Mouse (Mus musculus): ENCODE data around the gene Prrc2a. TPM values are rescaled to one million over a fixed set of nuclear protein-coding genes. Genes with fewer than 3 reads are reported as not detected.

The Prrc2a gene
- polyA plus RNA-seq, 1 experiment from 2014 or later, result 166 TPM

- no peak within 1 kb of the TSS for H3K9ac ChIP-seq (replicated peaks; ENCODE audit: low read length)
- H3K36me3 ChIP-seq (ENCODE audit: insufficient read depth, low read length), result peaks cover 47% of the 10 kb centered on the region
- no peaks in the 10 kb centered on the region for H3K9me3 ChIP-seq (ENCODE audit: low read length)
- WGBS, result 81% methylated on average over 8 of the region's 8 CpGs
- H3K27me3 ChIP-seq (ENCODE audit: insufficient read depth, low read length), result no peaks in the 10 kb centered on the region
- ATAC-seq (ENCODE audit: low FRiP score, low TSS enrichment), result no peak
- peaks cover 8% of the 10 kb centered on the region for H3K4me1 ChIP-seq (ENCODE audit: insufficient read depth, low read length)
- no peak within 1 kb of the TSS for H3K27ac ChIP-seq (ENCODE audit: low read length)
- no peak within 1 kb of the TSS for H3K4me2 ChIP-seq (replicated peaks; ENCODE audit: low read depth, low read length)
- no peak within 1 kb of the TSS for H3K4me3 ChIP-seq (ENCODE audit: low read length)
These were observed 49.4 kb downstream of the Prrc2a start, which contains the start of gene Ly6g5b for GRCm38 (mm10) chr17:35115046-35116019. Gene Ly6g5b (minus strand): TSS chr17:35115428.

GRCm38 (mm10) chr17:35111774-35112173, 52.9 kb downstream of the Prrc2a start:
- peaks cover 24% of the 10 kb centered on the region for H3K36me3 ChIP-seq (ENCODE audit: insufficient read depth, low read length)
- 69% methylated on average over 9 of the region's 9 CpGs for WGBS
- H3K4me2 ChIP-seq (replicated peaks; ENCODE audit: low read depth, low read length), result no peak overlapping the region
- no peak overlapping the region for H3K4me3 ChIP-seq (ENCODE audit: low read length)
- no peaks in the 10 kb centered on the region for H3K4me1 ChIP-seq (ENCODE audit: insufficient read depth, low read length)
- H3K27me3 ChIP-seq (ENCODE audit: insufficient read depth, low read length), result no peaks in the 10 kb centered on the region
- H3K27ac ChIP-seq (ENCODE audit: low read length), result no peak overlapping the region
- no peak overlapping the region for H3K9ac ChIP-seq (replicated peaks; ENCODE audit: low read length)
- no peak for ATAC-seq (ENCODE audit: low FRiP score, low TSS enrichment)
- H3K9me3 ChIP-seq (ENCODE audit: low read length), result no peaks in the 10 kb centered on the region

GRCm38 (mm10) chr17:35108097-35108496, 56.6 kb downstream of the Prrc2a start, which contains the start of gene Ly6g5c:
Gene Ly6g5c (plus strand): TSS chr17:35108279.
- Histone ChIP-seq H3K4me2 (replicated peaks; ENCODE audit: low read depth, low read length) (no peak within 1 kb of the TSS), H3K9me3 (ENCODE audit: low read length) (no peaks in the 10 kb centered on the region), H3K27ac (ENCODE audit: low read length) (no peak within 1 kb of the TSS), H3K4me3 (ENCODE audit: low read length) (no peak within 1 kb of the TSS), H3K4me1 (ENCODE audit: insufficient read depth, low read length) (peaks cover 10% of the 10 kb centered on the region), H3K9ac (replicated peaks; ENCODE audit: low read length) (no peak within 1 kb of the TSS), H3K36me3 (ENCODE audit: insufficient read depth, low read length) (0 out of 2 replicates have a peak, but pooled peaks cover 4% of the 10 kb centered on the region), H3K27me3 (ENCODE audit: insufficient read depth, low read length) (no peaks in the 10 kb centered on the region)
- no peak for ATAC-seq (ENCODE audit: low FRiP score, low TSS enrichment)
- WGBS, result 77% methylated on average over 6 of the region's 6 CpGs

GRCm38 (mm10) chr17:35106522-35106921, 58.2 kb downstream of the Prrc2a start:
- Histone ChIP-seq H3K9ac (replicated peaks; ENCODE audit: low read length) (peak overlapping the region; percentile 51; the same call in 1 of the 2 replicates), H3K4me1 (ENCODE audit: insufficient read depth, low read length) (peaks cover 24% of the 10 kb centered on the region), H3K9me3 (ENCODE audit: low read length) (no peaks in the 10 kb centered on the region), H3K36me3 (ENCODE audit: insufficient read depth, low read length) (peaks cover 19% of the 10 kb centered on the region), H3K27me3 (ENCODE audit: insufficient read depth, low read length) (no peaks in the 10 kb centered on the region), H3K4me2 (replicated peaks; ENCODE audit: low read depth, low read length) (0 out of 2 replicates have a peak overlapping the region, but pooled peaks have one; percentile 46), H3K4me3 (ENCODE audit: low read length) (no peak overlapping the region; the same call in 1 of the 2 replicates), H3K27ac (ENCODE audit: low read length) (no peak overlapping the region; the same call in 1 of the 2 replicates)
- 76% methylated on average over 3 of the region's 3 CpGs for WGBS
- no peak for ATAC-seq (ENCODE audit: low FRiP score, low TSS enrichment)

GRCm38 (mm10) chr17:35105740-35106389, 58.8 kb downstream of the Prrc2a start:
- peak overlapping the region; percentile 51 for H3K9ac ChIP-seq (replicated peaks; ENCODE audit: low read length)

GRCm38 (mm10) chr17:35104754-35105153, 59.9 kb downstream of the Prrc2a start:
- H3K9ac ChIP-seq (replicated peaks; ENCODE audit: low read length), result no peak overlapping the region
- no peaks in the 10 kb centered on the region for H3K9me3 ChIP-seq (ENCODE audit: low read length)
- H3K4me2 ChIP-seq (replicated peaks; ENCODE audit: low read depth, low read length), result no peak overlapping the region
- H3K4me3 ChIP-seq (ENCODE audit: low read length), result no peak overlapping the region
- ATAC-seq (ENCODE audit: low FRiP score, low TSS enrichment), result no peak
- no peaks in the 10 kb centered on the region for H3K27me3 ChIP-seq (ENCODE audit: insufficient read depth, low read length)
- no peak overlapping the region for H3K27ac ChIP-seq (ENCODE audit: low read length)
- peaks cover 34% of the 10 kb centered on the region for H3K36me3 ChIP-seq (ENCODE audit: insufficient read depth, low read length)
- peaks cover 42% of the 10 kb centered on the region for H3K4me1 ChIP-seq (ENCODE audit: insufficient read depth, low read length)
- WGBS, result 67% methylated on average over 6 of the region's 6 CpGs

More at GRCm38 (mm10) chr17:35105740-35106389, 58.8 kb downstream of the Prrc2a start:
- no peak; the same call in 1 of the 2 replicates for ATAC-seq (ENCODE audit: low FRiP score, low TSS enrichment)
- peak overlapping the region; percentile 46 for H3K4me2 ChIP-seq (replicated peaks; ENCODE audit: low read depth, low read length)
- peaks cover 31% of the 10 kb centered on the region for H3K4me1 ChIP-seq (ENCODE audit: insufficient read depth, low read length)
- peak overlapping the region; percentile 21 for H3K4me3 ChIP-seq (ENCODE audit: low read length)
- H3K27ac ChIP-seq (ENCODE audit: low read length), result peak overlapping the region; percentile 24
- 21% methylated on average over 13 of the region's 13 CpGs for WGBS
- no peaks in the 10 kb centered on the region for H3K27me3 ChIP-seq (ENCODE audit: insufficient read depth, low read length)
- H3K9me3 ChIP-seq (ENCODE audit: low read length), result no peaks in the 10 kb centered on the region
- peaks cover 25% of the 10 kb centered on the region for H3K36me3 ChIP-seq (ENCODE audit: insufficient read depth, low read length)

- Histone ChIP-seq H3K4me2 (replicated peaks; ENCODE audit: low read depth, low read length) (no peak overlapping the region), H3K27ac (ENCODE audit: low read length) (peak overlapping the region; percentile 61; the same call in 1 of the 2 replicates), H3K4me1 (ENCODE audit: insufficient read depth, low read length) (peaks cover 42% of the 10 kb centered on the region), H3K27me3 (ENCODE audit: insufficient read depth, low read length) (no peaks in the 10 kb centered on the region), H3K36me3 (ENCODE audit: insufficient read depth, low read length) (peaks cover 35% of the 10 kb centered on the region), H3K9ac (replicated peaks; ENCODE audit: low read length) (no peak overlapping the region), H3K4me3 (ENCODE audit: low read length) (no peak overlapping the region), H3K9me3 (ENCODE audit: low read length) (no peaks in the 10 kb centered on the region)
- no peak for ATAC-seq (ENCODE audit: low FRiP score, low TSS enrichment)
- WGBS, result 93% methylated on average over 7 of the region's 7 CpGs
These were observed 60.6 kb downstream of the Prrc2a start for GRCm38 (mm10) chr17:35104079-35104478.

- Histone ChIP-seq H3K36me3 (ENCODE audit: insufficient read depth, low read length) (peaks cover 42% of the 10 kb centered on the region), H3K4me1 (ENCODE audit: insufficient read depth, low read length) (peaks cover 42% of the 10 kb centered on the region), H3K27ac (ENCODE audit: low read length) (peak overlapping the region; percentile 61; the same call in 1 of the 2 replicates), H3K9me3 (ENCODE audit: low read length) (no peaks in the 10 kb centered on the region), H3K9ac (replicated peaks; ENCODE audit: low read length) (0 out of 2 replicates have a peak overlapping the region, but pooled peaks have one; percentile 41), H3K4me2 (replicated peaks; ENCODE audit: low read depth, low read length) (no peak overlapping the region), H3K4me3 (ENCODE audit: low read length) (no peak overlapping the region), H3K27me3 (ENCODE audit: insufficient read depth, low read length) (no peaks in the 10 kb centered on the region)
- WGBS, result 50% methylated on average over 6 of the region's 6 CpGs
- ATAC-seq (ENCODE audit: low FRiP score, low TSS enrichment), result peak; percentile 44; the same call in 1 of the 2 replicates
These were observed 61.4 kb downstream of the Prrc2a start for GRCm38 (mm10) chr17:35103221-35103690.

- Histone ChIP-seq H3K4me2 (replicated peaks; ENCODE audit: low read depth, low read length) (no peak overlapping the region), H3K9ac (replicated peaks; ENCODE audit: low read length) (peak overlapping the region; percentile 37; the same call in 1 of the 2 replicates), H3K36me3 (ENCODE audit: insufficient read depth, low read length) (peaks cover 49% of the 10 kb centered on the region), H3K4me3 (ENCODE audit: low read length) (no peak overlapping the region), H3K27ac (ENCODE audit: low read length) (peak overlapping the region; percentile 54), H3K27me3 (ENCODE audit: insufficient read depth, low read length) (no peaks in the 10 kb centered on the region), H3K4me1 (ENCODE audit: insufficient read depth, low read length) (peaks cover 42% of the 10 kb centered on the region), H3K9me3 (ENCODE audit: low read length) (no peaks in the 10 kb centered on the region)
- ATAC-seq (ENCODE audit: low FRiP score, low TSS enrichment), result 0 out of 2 replicates have a peak, but pooled peaks have one; percentile 1
- 50% methylated on average over 8 of the region's 8 CpGs for WGBS
These were observed 62.4 kb downstream of the Prrc2a start for GRCm38 (mm10) chr17:35102299-35102698.

All from kidney, embryonic 16.5 days (tissue).